Mouse (Mus musculus) gastrocnemius, adult 18-20 months (tissue): ENCODE data around the gene Gapdhs. TPM values are rescaled to one million over a fixed set of nuclear protein-coding genes. Genes with fewer than 3 reads are reported as not detected.
A peak's percentile ranks its signal among the peaks of the same experiment; 100 is the strongest.
"Not testable (repeated sequence)": the region's sequence is repeated elsewhere in the genome, so short reads cannot be mapped to it uniquely, and the experiment has no call there.

ENCODE experiments used
- DNase-seq: peaks from one replicate; pipeline ENCODE4 v3.0.0; 2021; ENCODE audit warnings: low spot score
- total RNA-seq, 2 experiments: library from RNA; stranded (reverse); gene quantifications; 2 replicates each; pipeline ENCODE4 v1.2.3; 2021

Gene Gapdhs
- total RNA-seq, 2 experiments from 2014 or later = not detected

- DNase-seq = no peak
Measured at GRCm38 (mm10) chr7:30747525-30748204, 4.2 kb upstream of the Gapdhs start.

DNA sequence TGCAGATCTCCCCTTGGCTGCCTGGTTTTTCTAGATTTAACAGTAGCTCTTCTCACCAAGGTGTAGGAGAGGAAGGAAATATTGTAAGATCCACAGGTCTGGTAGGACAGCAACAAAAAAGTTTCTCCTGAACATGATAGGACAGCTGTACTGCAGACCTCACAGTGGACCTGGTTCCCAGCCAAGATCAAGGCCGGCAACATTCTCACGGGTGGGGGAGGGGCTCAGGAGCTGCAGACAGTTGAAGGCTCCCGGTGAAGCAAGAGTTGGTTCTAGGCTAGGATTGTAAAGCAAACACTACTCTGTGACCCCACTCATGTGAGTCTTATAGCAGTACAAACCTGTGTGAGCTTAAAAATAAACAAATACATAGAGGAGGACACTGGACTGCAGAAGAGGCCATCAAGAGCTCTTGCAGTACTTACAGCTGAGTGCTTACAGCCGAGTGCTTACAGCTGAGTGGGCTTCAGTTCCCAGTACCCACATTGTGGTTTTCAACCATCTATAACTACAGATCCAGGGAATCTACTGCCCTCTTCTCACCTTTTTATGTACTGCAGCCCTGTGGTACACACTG lies 629 bp upstream of the Gapdhs start:
- no peak for DNase-seq

DNA sequence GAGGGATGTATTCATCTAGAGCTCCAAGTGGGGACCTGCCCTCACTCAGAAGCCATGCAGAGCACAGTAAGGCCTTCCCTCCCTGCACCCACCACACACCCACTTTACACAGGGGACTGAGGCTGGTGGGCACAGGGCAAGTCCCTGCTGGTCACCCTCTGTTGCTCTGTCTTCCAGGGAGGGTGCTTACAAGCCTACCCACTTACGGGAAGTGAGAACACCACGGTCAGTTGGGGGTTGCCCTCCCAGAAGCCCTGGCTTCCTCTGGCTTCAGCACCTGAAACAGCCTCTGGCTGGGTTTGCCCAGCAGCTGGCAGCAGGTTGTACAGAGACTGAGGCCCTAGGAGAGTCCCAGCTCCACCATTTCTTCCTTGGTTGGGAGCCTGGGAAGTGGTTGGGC lies 911 bp downstream of the Gapdhs start:
- DNase-seq = not testable (repeated sequence)

- no peak for DNase-seq
Measured at GRCm38 (mm10) chr7:30736211-30736610, 7.3 kb downstream of the Gapdhs start.

GRCm38 (mm10) chr7:30730064-30730722 lies 13.3 kb downstream of the Gapdhs start:
- DNase-seq = not testable (repeated sequence)

DNA sequence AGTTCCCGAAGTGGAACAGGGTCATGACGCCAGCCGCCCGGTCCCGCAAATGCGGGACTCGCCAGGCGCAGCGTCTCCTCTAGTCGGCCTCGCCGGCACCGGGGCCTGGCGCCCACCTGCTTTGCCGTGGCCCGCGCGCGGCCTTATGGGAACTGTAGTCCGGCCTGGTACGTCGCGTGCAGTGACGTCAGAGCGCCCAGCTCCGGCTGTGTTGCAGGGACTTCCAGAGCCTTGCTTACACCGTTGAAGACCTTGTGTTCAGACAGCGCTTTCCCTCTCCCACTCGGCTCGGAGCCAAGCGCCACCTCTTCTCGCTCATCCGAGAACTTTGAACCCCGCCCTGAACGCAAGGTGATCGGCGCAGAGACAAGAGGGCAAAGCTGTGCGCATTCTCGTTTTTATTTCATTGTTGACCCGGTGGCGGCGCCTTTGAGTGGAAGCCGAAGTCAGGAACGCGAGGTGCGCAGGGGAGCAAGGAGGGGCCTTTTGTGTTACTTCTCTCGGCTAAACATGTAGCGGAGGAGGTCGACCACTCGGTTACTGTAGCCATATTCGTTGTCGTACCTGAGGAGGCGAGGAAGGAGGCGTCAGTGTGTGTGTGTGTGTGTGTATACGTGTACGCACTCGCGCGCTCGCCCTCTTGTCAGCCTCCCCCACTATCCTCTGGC lies 14.0 kb downstream of the Gapdhs start, which contains the start of gene Tmem147:
Gene Tmem147 (minus strand): TSS at position 145 of the 668 bp plus-strand sequence.
- DNase-seq = peak; percentile 95

DNA sequence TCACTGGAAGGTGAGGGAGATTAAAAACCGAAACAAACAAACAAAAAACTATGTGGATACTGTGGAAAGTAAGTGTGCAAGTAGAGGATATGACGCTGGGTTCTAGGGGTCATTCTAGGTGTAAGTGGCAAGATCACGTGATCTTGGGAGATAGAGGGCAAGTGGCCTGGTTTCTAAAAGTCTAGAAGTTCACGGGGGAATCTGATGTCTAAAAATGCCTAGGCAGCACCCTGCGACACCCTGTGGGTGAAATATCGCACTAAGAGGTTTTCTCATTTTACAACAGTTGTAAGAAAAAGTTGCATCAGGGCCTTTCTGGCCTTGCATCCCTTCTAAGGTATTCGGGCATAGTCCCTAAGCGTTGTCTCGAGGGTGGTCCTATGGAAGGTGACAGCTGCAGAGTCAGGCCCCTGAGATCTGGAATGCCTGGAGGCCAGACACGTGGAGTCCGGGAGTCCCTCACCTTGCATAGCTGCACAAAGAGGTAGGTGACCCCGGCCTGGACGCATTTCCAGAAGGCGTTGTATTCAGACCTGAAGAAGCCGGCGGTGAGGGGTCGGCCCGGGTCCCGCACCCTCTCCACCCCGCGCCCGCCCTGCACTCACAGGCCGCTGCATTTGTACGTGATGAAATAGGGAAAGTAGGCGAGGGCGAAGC lies 14.6 kb downstream of the Gapdhs start:
- DNase-seq = no peak

- DNase-seq = no peak
Measured at GRCm38 (mm10) chr7:30728214-30728613, 15.3 kb downstream of the Gapdhs start.

DNA sequence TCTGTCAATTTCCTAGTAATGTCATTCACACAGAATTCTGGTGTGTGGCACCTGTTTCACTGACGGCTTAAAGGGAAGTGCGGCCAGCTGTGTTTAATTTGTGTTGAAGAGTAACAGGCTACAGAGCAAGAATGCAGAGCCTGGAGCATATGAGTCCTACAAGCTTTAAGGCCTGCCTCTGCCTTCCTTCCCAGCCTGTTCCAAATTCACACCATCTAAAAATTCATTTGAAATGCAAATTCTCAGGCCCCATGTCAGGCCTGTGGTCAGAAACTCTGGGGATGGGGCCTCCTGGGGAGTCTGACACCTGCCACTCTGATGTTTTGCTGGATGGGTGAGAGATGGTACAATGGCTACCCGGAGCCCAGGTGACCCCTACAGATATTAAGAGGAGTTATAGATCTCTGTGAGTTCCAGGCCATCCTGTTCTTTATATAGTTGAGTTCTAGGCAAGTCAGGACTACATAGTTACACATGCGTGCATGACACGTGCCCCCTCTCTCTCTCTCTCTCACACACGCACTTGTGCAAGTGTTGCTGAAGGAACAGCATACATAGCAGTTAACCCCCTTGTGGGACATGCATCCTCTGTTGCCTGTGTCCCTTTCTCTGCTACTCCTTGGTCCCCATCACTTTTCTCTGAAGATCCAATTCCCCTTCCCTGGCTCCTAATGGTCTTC lies 20.1 kb downstream of the Gapdhs start:
- no peak for DNase-seq

GRCm38 (mm10) chr7:30721286-30721685 lies 22.2 kb downstream of the Gapdhs start:
- DNase-seq = no peak

DNA sequence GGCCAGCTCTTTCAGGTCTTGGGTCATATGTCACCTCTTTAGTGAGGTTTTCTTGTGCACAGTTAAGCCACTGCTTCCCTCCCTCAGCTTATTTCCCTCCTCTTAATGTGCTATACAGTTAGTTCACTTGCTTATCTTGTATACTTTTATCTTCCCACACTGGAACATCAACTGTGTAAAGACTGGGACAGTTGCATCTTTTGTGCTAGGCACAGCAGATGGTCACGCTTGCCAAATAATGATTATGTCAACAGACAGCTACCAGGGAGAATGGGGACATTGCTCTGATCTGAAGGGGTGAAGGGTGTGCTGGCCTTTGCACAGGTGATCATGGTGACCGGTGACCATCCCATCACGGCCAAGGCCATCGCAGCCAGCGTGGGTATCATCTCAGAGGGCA lies 23.8 kb downstream of the Gapdhs start:
- no peak for DNase-seq

GRCm38 (mm10) chr7:30717716-30718046 lies 25.8 kb downstream of the Gapdhs start:
- no peak for DNase-seq

- peak; percentile 54 for DNase-seq
Measured at GRCm38 (mm10) chr7:30717006-30717715, 26.3 kb downstream of the Gapdhs start.

DNA sequence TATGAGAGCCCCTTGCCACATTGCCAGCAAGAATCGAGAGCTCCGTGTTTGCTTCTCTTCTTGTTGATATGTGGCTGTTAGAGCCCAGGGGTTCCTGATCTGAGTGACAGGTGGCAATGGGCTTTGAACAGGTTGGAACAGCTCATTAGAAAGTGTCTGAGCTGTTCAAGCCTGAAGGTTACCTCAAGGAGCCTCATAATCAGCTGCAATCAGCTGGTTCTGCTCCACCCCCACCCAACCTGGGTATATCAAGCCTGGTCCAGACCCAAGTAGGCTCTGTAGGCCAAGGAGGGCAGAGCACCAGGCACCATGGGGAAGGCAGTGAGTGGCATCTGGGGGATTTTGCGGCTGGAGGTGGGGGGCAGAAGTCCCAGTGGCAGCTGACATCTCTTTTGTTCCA lies 31.5 kb downstream of the Gapdhs start, which contains the start of gene Atp4a:
Gene Atp4a (plus strand): TSS at position 268 of the 400 bp plus-strand sequence.
- no peak for DNase-seq

DNA sequence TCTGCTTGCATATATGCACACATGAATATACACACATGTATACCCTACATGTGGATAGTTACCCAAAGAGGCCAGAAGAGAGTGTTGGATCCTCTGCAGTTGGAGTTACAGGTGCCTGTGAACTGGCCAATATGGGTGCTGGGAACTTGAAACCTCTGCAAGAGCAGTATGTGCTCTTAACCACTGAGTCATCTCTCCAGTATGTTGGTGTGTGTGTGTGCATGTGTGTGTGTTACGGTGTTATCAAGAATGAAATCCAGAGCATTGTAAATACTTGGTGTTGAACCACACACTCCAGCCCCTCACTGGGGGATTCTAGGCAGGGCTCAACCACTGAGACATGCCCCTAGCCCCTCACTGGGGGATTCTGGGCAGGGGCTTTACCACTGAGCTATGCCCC lies 36.0 kb downstream of the Gapdhs start:
- DNase-seq = no peak

GRCm38 (mm10) chr7:30706214-30706882 lies 37.1 kb downstream of the Gapdhs start:
- DNase-seq = no peak

- no peak for DNase-seq
Measured at GRCm38 (mm10) chr7:30698589-30698988, 44.9 kb downstream of the Gapdhs start, which contains the start of gene 2200002J24Rik. Gene 2200002J24Rik, plus strand, starts transcription at chr7:30698926.

GRCm38 (mm10) chr7:30698101-30698500 lies 45.4 kb downstream of the Gapdhs start:
- no peak for DNase-seq

GRCm38 (mm10) chr7:30688325-30688724 lies 55.2 kb downstream of the Gapdhs start:
- no peak for DNase-seq

DNA sequence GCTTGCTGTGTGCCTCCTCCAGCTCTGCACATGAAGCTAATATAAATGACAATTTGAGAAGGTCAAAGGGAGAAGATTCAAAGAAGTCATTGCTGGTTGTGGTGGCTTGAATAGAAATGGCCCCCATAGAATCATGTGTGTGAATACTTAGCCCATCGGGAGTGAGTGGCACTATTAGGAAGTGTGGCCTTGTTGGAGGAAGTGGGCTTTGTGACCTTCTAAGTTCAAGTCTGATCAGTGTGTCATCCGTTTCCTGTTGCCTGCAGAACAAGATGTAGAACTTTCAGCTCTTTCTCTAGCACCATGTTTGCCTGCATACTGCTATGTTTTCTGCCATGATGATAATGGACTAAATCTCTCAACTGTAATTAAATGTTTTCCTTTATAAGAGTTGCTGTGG lies 60.1 kb downstream of the Gapdhs start:
- no peak for DNase-seq
